Mouse (Mus musculus) G1E (cell line): ENCODE results near the gene Atp6v1b1. TPM values are rescaled to one million over a fixed set of nuclear protein-coding genes. Genes with fewer than 3 reads are reported as not detected.

ENCODE experiments used
- ATAC-seq: 2 replicates; pipeline ENCODE4 v1.8.0; 2016; ENCODE audit warnings: mild to moderate bottlenecking; ENCODE audit not compliant: insufficient number of reproducible peaks, poor library complexity, low FRiP score, severe bottlenecking; ENCODE audit errors: extremely low read depth
- DNase-seq: peaks from one replicate; pipeline ENCODE4 v3.0.0; 2012; ENCODE audit warnings: low spot score
- H3K27me3 ChIP-seq: 2 replicates; pipeline ENCODE4 v1.6.1; 2012; ENCODE audit warnings: mild to moderate bottlenecking, low read length, inconsistent platforms; ENCODE audit not compliant: insufficient read depth
- H3K36me3 ChIP-seq: replicated peaks from 2 replicates; pipeline ENCODE3; 2012; ENCODE audit warnings: mild to moderate bottlenecking, inconsistent platforms
- H3K4me1 ChIP-seq: 2 replicates; pipeline ENCODE4 v1.6.1; 2012; ENCODE audit warnings: low read depth, low read length, inconsistent platforms, mixed read lengths; ENCODE audit not compliant: insufficient read depth
- H3K4me3 ChIP-seq: 2 replicates; pipeline ENCODE4 v1.5.1; 2012; ENCODE audit warnings: low read depth, mild to moderate bottlenecking, inconsistent platforms, low read length, moderate library complexity, mixed read lengths
- H3K9me3 ChIP-seq: replicated peaks from 2 replicates; pipeline ENCODE4 v1.6.1; 2012; ENCODE audit warnings: inconsistent platforms
- CTCF ChIP-seq: IDR thresholded peaks from 2 replicates; pipeline ENCODE4 v1.5.1; 2012; ENCODE audit warnings: low read depth, low read length, inconsistent platforms, mixed read lengths
- GATA1 ChIP-seq: IDR thresholded peaks from 2 replicates; pipeline ENCODE4 v1.6.1; 2012; ENCODE audit warnings: borderline replicate concordance, low read length, inconsistent platforms, mixed read lengths
- GATA2 ChIP-seq: IDR thresholded peaks from 2 replicates; pipeline ENCODE4 v1.6.1; 2012; ENCODE audit warnings: low read depth, low read length, inconsistent platforms, borderline replicate concordance
- POLR2AphosphoS5 ChIP-seq: IDR thresholded peaks from 2 replicates; pipeline ENCODE4 v1.6.1; 2012; ENCODE audit warnings: low read depth, low read length, inconsistent platforms; ENCODE audit not compliant: insufficient replicate concordance
- TAL1 ChIP-seq: conservative IDR thresholded peaks from 2 replicates; pipeline ENCODE4 v1.6.1; 2012; ENCODE audit warnings: low read depth, low read length, inconsistent platforms, mixed read lengths
- polyA plus RNA-seq: library from polyadenylated mRNA; stranded (reverse); fragments of >175 nt; gene quantifications from 2 replicates; pipeline ENCODE4 v1.2.3, GENCODE M21; 2012
- total RNA-seq, 2 experiments: library from RNA; stranded (forward) in 1 of 2; stranded (reverse) in 1 of 2; fragments of 200-1000 nt in 1 of 2; fragments of >200 nt in 1 of 2; fragmentation: Nextera tagmentation in 1 of 2; gene quantifications; 2 replicates each; pipeline ENCODE4 v1.2.3; 2014 to 2017

Atp6v1b1 gene
- total and polyA plus RNA-seq, 3 experiments = 0.22 TPM; not detected in 2

DNA sequence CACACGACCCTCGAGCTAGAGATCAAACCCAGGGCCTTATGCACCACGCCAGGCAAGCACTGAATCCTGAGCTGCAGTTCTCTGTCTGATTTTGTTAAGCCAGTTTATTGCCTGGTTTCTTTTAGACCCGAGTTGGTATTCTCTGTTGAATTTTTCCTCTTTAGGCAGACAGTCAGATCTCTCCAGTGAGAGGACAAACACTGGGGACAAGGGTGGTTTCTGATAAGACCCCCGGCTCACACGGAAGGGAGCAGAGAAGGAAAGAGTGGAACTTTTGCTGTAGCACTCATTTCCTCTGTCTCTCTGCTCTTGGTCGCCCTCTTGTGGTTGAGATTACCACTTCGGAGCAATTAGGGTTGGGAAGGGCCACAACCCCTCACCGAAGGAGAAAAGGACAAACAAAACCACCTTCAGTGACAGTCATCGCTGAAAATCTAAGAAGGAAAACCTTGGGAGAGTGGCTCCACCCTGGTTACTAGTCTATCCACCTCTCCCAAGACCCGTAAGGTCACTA lies 7.4 kb downstream of the Atp6v1b1 start:
- Histone ChIP-seq H3K9me3 (no peaks in the 10 kb centered on the region), H3K36me3 (no peaks in the 10 kb centered on the region), H3K27me3 (peaks cover 49% of the 10 kb centered on the region), H3K4me1 (0 out of 2 replicates have a peak, but pooled peaks cover 3% of the 10 kb centered on the region), H3K4me3 (no peak overlapping the region)
- peak; percentile 45; the same call in 1 of the 2 replicates for ATAC-seq
- peak; percentile 40 for DNase-seq
- TF ChIP-seq GATA1 (no peak), CTCF (peak; percentile 56), TAL1 (no peak), POLR2AphosphoS5 (no peak), GATA2 (no peak)

- DNase-seq (no peak), ATAC-seq (no peak)
- H3K36me3 ChIP-seq = no peaks in the 10 kb centered on the region
- H3K9me3 ChIP-seq = no peaks in the 10 kb centered on the region
- no peak overlapping the region for H3K4me3 ChIP-seq
- no peaks in the 10 kb centered on the region; the same call in 1 of the 2 replicates for H3K4me1 ChIP-seq
- peaks cover 58% of the 10 kb centered on the region for H3K27me3 ChIP-seq
- TF ChIP-seq POLR2AphosphoS5 (no peak), CTCF (no peak), TAL1 (no peak), GATA1 (no peak), GATA2 (no peak)
Measured at GRCm38 (mm10) chr6:83756051-83756450, 13.3 kb downstream of the Atp6v1b1 start.

GRCm38 (mm10) chr6:83762344-83762743 lies 19.6 kb downstream of the Atp6v1b1 start, which contains the start of gene Ankrd53:
Gene Ankrd53, plus strand, starts transcription at chr6:83762644.
- DNase-seq (no peak), ATAC-seq (no peak)
- Histone ChIP-seq H3K9me3 (no peaks in the 10 kb centered on the region), H3K4me3 (no peak within 1 kb of the TSS; the same call in 1 of the 2 replicates), H3K27me3 (peaks cover 38% of the 10 kb centered on the region), H3K36me3 (peaks cover 6% of the 10 kb centered on the region), H3K4me1 (peaks cover 8% of the 10 kb centered on the region)
- TF ChIP-seq GATA1 (no peak), GATA2 (no peak), POLR2AphosphoS5 (no peak), TAL1 (no peak), CTCF (no peak)

DNA sequence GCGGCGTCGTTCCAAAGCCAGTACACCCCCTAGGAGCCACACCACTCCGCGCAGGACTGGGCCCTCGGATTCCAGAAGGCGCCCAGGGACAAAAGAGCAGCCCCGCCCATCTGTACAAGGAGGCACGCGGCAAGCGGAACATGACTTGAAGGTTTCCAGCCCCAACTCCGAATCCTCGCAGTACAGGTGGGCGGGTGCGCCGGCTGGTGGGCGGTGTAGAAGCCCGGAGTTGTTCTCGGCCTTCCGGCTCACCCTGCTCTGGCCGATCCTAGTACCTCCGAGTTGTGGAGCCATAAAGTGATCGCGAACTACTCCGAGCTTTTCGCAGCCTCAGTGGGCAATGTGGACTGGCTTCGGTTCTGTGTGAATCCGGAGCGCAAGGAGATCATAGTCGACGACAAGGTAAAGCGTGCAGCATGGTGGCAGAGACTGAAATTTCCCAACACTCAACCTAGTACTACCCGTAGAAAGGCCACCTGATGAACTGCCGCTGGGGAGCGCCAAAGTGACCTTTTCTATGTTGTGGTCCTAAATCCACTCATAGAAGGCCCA lies 20.2 kb downstream of the Atp6v1b1 start:
- no peak for DNase-seq
- TF ChIP-seq TAL1 = no peak
- TF ChIP-seq POLR2AphosphoS5 = no peak
- no peak for TF ChIP-seq GATA1
- no peak for TF ChIP-seq GATA2
- TF ChIP-seq CTCF = no peak
- Histone ChIP-seq H3K4me1 (peaks cover 8% of the 10 kb centered on the region), H3K9me3 (no peaks in the 10 kb centered on the region), H3K4me3 (no peak overlapping the region; the same call in 1 of the 2 replicates), H3K36me3 (peaks cover 12% of the 10 kb centered on the region), H3K27me3 (peaks cover 33% of the 10 kb centered on the region)
- no peak for ATAC-seq

- no peak for TF ChIP-seq GATA1
- TF ChIP-seq POLR2AphosphoS5 = no peak
- no peak for TF ChIP-seq GATA2
- no peak for TF ChIP-seq CTCF
- TF ChIP-seq TAL1 = no peak
- H3K27me3 ChIP-seq = peaks cover 16% of the 10 kb centered on the region
- peaks cover 52% of the 10 kb centered on the region for H3K36me3 ChIP-seq
- H3K4me1 ChIP-seq = peaks cover 19% of the 10 kb centered on the region
- ATAC-seq (no peak), DNase-seq (no peak)
- H3K9me3 ChIP-seq = no peaks in the 10 kb centered on the region
- no peak overlapping the region for H3K4me3 ChIP-seq
Measured at GRCm38 (mm10) chr6:83766982-83767381, 24.2 kb downstream of the Atp6v1b1 start.

GRCm38 (mm10) chr6:83768485-83768884 lies 25.7 kb downstream of the Atp6v1b1 start:
- peaks cover 67% of the 10 kb centered on the region for H3K36me3 ChIP-seq

More at GRCm38 (mm10) chr6:83768485-83768884, 25.7 kb downstream of the Atp6v1b1 start:
- no peak for ATAC-seq
- no peak overlapping the region for H3K4me3 ChIP-seq
- peaks cover 7% of the 10 kb centered on the region; the same call in 1 of the 2 replicates for H3K27me3 ChIP-seq
- no peaks in the 10 kb centered on the region for H3K9me3 ChIP-seq
- TF ChIP-seq CTCF (no peak), TAL1 (no peak), POLR2AphosphoS5 (no peak), GATA1 (no peak), GATA2 (no peak)
- DNase-seq = no peak
- H3K4me1 ChIP-seq = peaks cover 26% of the 10 kb centered on the region
